In the genomic region with DNA sequence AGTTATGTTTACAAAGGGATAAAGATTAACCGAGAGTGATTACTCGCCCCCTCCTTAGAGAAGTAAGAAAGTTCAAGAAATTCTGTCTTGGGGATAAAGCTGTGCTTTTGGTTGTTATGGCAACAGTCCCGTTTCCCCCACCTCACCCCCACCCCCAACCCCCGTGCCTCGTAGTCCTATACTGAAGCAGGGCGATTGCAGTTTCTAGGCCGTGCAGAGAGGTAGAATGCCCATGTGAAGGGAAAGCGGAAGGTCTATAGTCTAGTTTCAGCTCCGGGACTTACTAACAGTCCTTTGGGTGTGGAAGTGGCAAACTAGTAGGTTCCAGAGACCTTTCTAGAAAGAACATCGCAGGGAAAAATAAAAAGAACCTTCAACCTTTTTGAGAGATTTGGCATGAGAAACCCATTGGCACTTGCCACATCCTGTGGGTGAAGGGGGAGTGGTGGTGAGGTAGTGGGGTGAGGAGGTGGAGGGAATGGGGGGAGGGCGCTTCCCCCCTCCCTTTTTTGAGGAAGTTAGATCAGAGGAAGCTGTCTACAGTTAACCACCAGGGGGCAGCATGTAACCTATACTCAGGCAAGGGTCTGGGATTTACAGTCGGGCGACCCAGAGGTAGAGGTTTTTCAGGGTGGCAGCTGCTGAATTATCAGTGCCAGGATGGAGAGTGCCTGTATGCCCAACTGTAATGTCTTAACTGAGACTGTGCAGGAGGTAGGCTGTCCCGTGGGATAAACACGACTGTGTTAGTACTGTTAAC, we compare ENCODE assay signal across 8 mouse cellular contexts. TPM values are rescaled to one million over a fixed set of nuclear protein-coding genes. Genes with fewer than 3 reads are reported as not detected.
DNase-seq lines count a peak whose midpoint lies in the region; ATAC-seq lines count a peak whose summit lies in the region.

No protein-coding gene starts in this region.

- H3K9me3 ChIP-seq in hindbrain, embryonic 11.5 days (ENCODE audit: control insufficient read depth, low read length), result no peaks in the 10 kb centered on the region
- no peaks in the 10 kb centered on the region for H3K9me3 ChIP-seq in lung, embryonic 15.5 days

- H3K27me3 ChIP-seq in hindbrain, embryonic 11.5 days (ENCODE audit: control insufficient read depth, insufficient read depth, low read length), result peaks cover 3% of the 10 kb centered on the region; the same call in 1 of the 2 replicates
- H3K27me3 ChIP-seq in lung, embryonic 15.5 days, result no peaks in the 10 kb centered on the region; the same call in 1 of the 2 replicates

- no peak overlapping the region for H3K4me3 ChIP-seq in hindbrain, embryonic 11.5 days (ENCODE audit: low read depth, low read length)
- H3K4me3 ChIP-seq in lung, embryonic 15.5 days, result 0 out of 2 replicates have a peak overlapping the region, but pooled peaks have one; percentile 6

- H3K9ac ChIP-seq in hindbrain, embryonic 11.5 days (ENCODE audit: low read depth, low read length), result no peak overlapping the region
- H3K9ac ChIP-seq in lung, embryonic 15.5 days, result no peak overlapping the region

- peak; percentile 45 for ATAC-seq in hindbrain, embryonic 11.5 days (ENCODE audit: low FRiP score)
- peak; percentile 27; the same call in 1 of the 2 replicates for ATAC-seq in lung, embryonic 15.5 days (ENCODE audit: borderline replicate concordance, extremely low read depth, low FRiP score, low TSS enrichment)

- 13% methylated on average over 15 of the region's 15 CpGs for WGBS in hindbrain, embryonic 11.5 days
- 12% methylated on average over 15 of the region's 15 CpGs for WGBS in lung, embryonic 15.5 days

- peak overlapping the region; percentile 24 for H3K4me2 ChIP-seq in hindbrain, embryonic 11.5 days (replicated peaks; ENCODE audit: low read depth, low read length)
- H3K4me2 ChIP-seq in lung, embryonic 15.5 days, result peak overlapping the region; percentile 36

- no peaks in the 10 kb centered on the region for H3K36me3 ChIP-seq in hindbrain, embryonic 11.5 days (ENCODE audit: control insufficient read depth, insufficient read depth, low read length)
- H3K36me3 ChIP-seq in lung, embryonic 15.5 days, result no peaks in the 10 kb centered on the region

- DNase-seq in Muller cell, postnatal 12 days (ENCODE audit: inconsistent ontology term), result peak; percentile 73
- DNase-seq in cerebellum, adult 18-20 months, result peak; percentile 48 to 52
- peak; percentile 81 for DNase-seq in forelimb bud, embryonic 11.5 days (ENCODE audit: low read depth, low spot score)
- peak; percentile 85 for DNase-seq in hindbrain, embryonic 11.5 days (ENCODE audit: low spot score)
- DNase-seq in layer of hippocampus, adult 9-11 months, result peak; percentile 70
- DNase-seq in ovary, postnatal 14 days (ENCODE audit: low spot score), result peak; percentile 74
- DNase-seq in thymus, postnatal 0 days (ENCODE audit: low spot score), result peak; percentile 91

- no peak overlapping the region for H3K27ac ChIP-seq in hindbrain, embryonic 11.5 days (ENCODE audit: low read depth, low read length)
- H3K27ac ChIP-seq in lung, embryonic 15.5 days, result no peak overlapping the region

- 0 out of 2 replicates have a peak, but pooled peaks cover 2% of the 10 kb centered on the region for H3K4me1 ChIP-seq in hindbrain, embryonic 11.5 days (replicated peaks; ENCODE audit: control insufficient read depth, insufficient read depth, low read length)
- peaks cover 3% of the 10 kb centered on the region; the same call in 1 of the 2 replicates for H3K4me1 ChIP-seq in lung, embryonic 15.5 days

RNA-seq across cellular contexts. Expression of gene Pdzd8, which starts 43.4 kb away (rescaled TPM):
- polyA plus RNA-seq in hindbrain, embryonic 11.5 days (2014; fragmentation: Nextera tagmentation; extraction: Ambion mirVana), result 14.1 and 18.2 TPM in 2 replicates
- polyA plus RNA-seq in lung, embryonic 15.5 days (2015; fragmentation: Nextera tagmentation; extraction: Ambion mirVana), result 9.7 and 9.9 TPM in 2 replicates
- polyA plus RNA-seq in thymus, postnatal 0 days (2015; fragmentation: Nextera tagmentation; extraction: Ambion mirVana), result 8.9 and 9.3 TPM in 2 replicates
